Mouse (Mus musculus): ENCODE results near the gene Elovl4.

DNA sequence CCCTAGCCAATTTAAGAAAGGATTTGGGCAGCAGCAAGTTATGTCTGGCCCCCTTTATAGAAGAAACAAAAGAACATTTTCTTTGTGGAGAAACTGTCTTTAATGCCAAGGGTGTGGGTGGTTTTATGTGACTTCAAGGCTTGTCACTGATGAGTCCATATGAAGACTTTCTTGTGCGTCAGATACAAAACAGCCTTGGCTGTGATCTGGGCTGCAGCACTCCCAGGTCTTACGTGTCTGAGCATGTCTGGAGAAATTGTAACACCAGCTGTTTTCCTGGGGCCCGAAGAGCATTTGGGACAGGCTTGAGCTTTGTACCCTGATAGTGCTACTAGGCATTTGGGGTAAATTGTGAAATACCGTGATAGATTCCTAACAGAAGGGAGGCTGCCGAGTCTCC is 16.8 kb upstream of the Elovl4 start:
- TF ChIP-seq CTCF (IDR thresholded peaks at IDR 0.05; ENCODE audit: borderline replicate concordance, insufficient read depth, low read depth, low read length) (no peak), POLR2A (IDR thresholded peaks at IDR 0.05; ENCODE audit: borderline replicate concordance, insufficient read depth, low read length) (no peak)
